Comparison of ENCODE assay signal across 20 mouse cellular contexts in genomic region chr19:32393758-32394450, GRCm38 (mm10). TPM values are rescaled to one million over a fixed set of nuclear protein-coding genes. Genes with fewer than 3 reads are reported as not detected.
DNase-seq lines count a peak whose midpoint lies in the region; ATAC-seq and TF ChIP-seq lines count a peak whose summit lies in the region.
"Had no signal": no experiment of that assay in that cellular context is flagged by ENCODE, and none has a peak within 500 bp of the region (broad histone marks: within the 10 kb centered on the region; RNA-seq: fewer than 3 reads in every experiment).

No protein-coding gene starts in this region.

- peak; percentile 36 for TF ChIP-seq EP300 in stomach, postnatal 0 days (optimal IDR thresholded peaks at IDR 0.05)

- H3K4me3 ChIP-seq in intestine, postnatal 0 days (ENCODE audit: low read depth, low read length) = no peak overlapping the region
- no peak overlapping the region for H3K4me3 ChIP-seq in intestine, embryonic 16.5 days (ENCODE audit: low read length)
- H3K4me3 ChIP-seq in lung, embryonic 14.5 days (ENCODE audit: low read depth, low read length) = no peak overlapping the region
- no peak overlapping the region for H3K4me3 ChIP-seq in stomach, postnatal 0 days (ENCODE audit: low read depth, low read length)
- no peak overlapping the region for H3K4me3 ChIP-seq in midbrain, embryonic 11.5 days (ENCODE audit: low read depth, low read length)
- H3K4me3 ChIP-seq: erythroblast, embryonic 14.5 days; forebrain, embryonic 13.5 days; liver, embryonic 15.5 days; neural tube, embryonic 13.5 days had no signal

- H3K4me2 ChIP-seq in intestine, postnatal 0 days (replicated peaks; ENCODE audit: low read depth) = no peak overlapping the region
- H3K4me2 ChIP-seq in intestine, embryonic 16.5 days (ENCODE audit: low read depth, low read length) = no peak overlapping the region
- no peak overlapping the region for H3K4me2 ChIP-seq in lung, embryonic 14.5 days
- H3K4me2 ChIP-seq in stomach, postnatal 0 days (replicated peaks; ENCODE audit: low read depth) = no peak overlapping the region
- no peak overlapping the region for H3K4me2 ChIP-seq in midbrain, embryonic 11.5 days
- H3K4me2 ChIP-seq: forebrain, embryonic 13.5 days; liver, embryonic 15.5 days; neural tube, embryonic 13.5 days had no signal

- no peak overlapping the region for H3K27ac ChIP-seq in intestine, postnatal 0 days (ENCODE audit: low read depth, low read length)
- H3K27ac ChIP-seq in intestine, embryonic 16.5 days (ENCODE audit: low read length) = no peak overlapping the region
- H3K27ac ChIP-seq in lung, embryonic 14.5 days (ENCODE audit: low read depth) = no peak overlapping the region
- H3K27ac ChIP-seq in stomach, postnatal 0 days (replicated peaks) = no peak overlapping the region
- no peak overlapping the region for H3K27ac ChIP-seq in midbrain, embryonic 11.5 days (ENCODE audit: low read depth, low read length)
- H3K27ac ChIP-seq: forebrain, embryonic 13.5 days; kidney, postnatal 0 days; liver, embryonic 15.5 days; neural tube, embryonic 13.5 days had no signal

- TF ChIP-seq CTCF in intestine, postnatal 0 days (IDR thresholded peaks at IDR 0.05; ENCODE audit: low read depth) = peak; percentile 31; the same call in 1 of the 2 replicates
- TF ChIP-seq CTCF in lung, embryonic 14.5 days (IDR thresholded peaks at IDR 0.05; ENCODE audit: low read depth) = peak; percentile 40; the same call in 1 of the 2 replicates
- TF ChIP-seq CTCF in stomach, postnatal 0 days (IDR thresholded peaks at IDR 0.05; ENCODE audit: low read depth) = peak; percentile 39

- no peak for ATAC-seq in intestine, postnatal 0 days
- ATAC-seq in intestine, embryonic 16.5 days = no peak
- no peak for ATAC-seq in lung, embryonic 14.5 days (ENCODE audit: insufficient read depth)
- ATAC-seq in stomach, postnatal 0 days (ENCODE audit: low FRiP score, low TSS enrichment) = no peak
- no peak for ATAC-seq in midbrain, embryonic 11.5 days (ENCODE audit: low FRiP score)
- ATAC-seq: forebrain, embryonic 13.5 days; inflammation-experienced regulatory T-cells, adult 6 months had no signal

- DNase-seq in lung, embryonic 14.5 days = peak; percentile 16
- no peak for DNase-seq in lung, adult 18-20 months
- peak; percentile 27 for DNase-seq in R1 (ENCODE audit: low read depth, low spot score)
- DNase-seq in stomach, postnatal 0 days (ENCODE audit: low spot score) = no peak
- DNase-seq in midbrain, embryonic 11.5 days (ENCODE audit: low spot score, missing footprints) = no peak
- DNase-seq: cerebellum, adult 8-10 months; gastrocnemius, postnatal 10 days; heart, adult 18-20 months; left cerebral cortex, postnatal 4 days; midbrain, embryonic 14.5 days; right cerebral cortex, adult 18-20 months; thymus, postnatal 14 days had no signal

- H3K9ac ChIP-seq in intestine, postnatal 0 days (ENCODE audit: low read depth, low read length) = no peak overlapping the region
- H3K9ac ChIP-seq in intestine, embryonic 16.5 days (ENCODE audit: low read depth, low read length) = no peak overlapping the region
- H3K9ac ChIP-seq in lung, embryonic 14.5 days = no peak overlapping the region
- no peak overlapping the region for H3K9ac ChIP-seq in stomach, postnatal 0 days (ENCODE audit: low read length)
- H3K9ac ChIP-seq in midbrain, embryonic 11.5 days (ENCODE audit: low read length) = no peak overlapping the region
- H3K9ac ChIP-seq: forebrain, embryonic 13.5 days; liver, embryonic 15.5 days; neural tube, embryonic 13.5 days had no signal

- H3K9me3 ChIP-seq in intestine, postnatal 0 days (ENCODE audit: control insufficient read depth) = no peaks in the 10 kb centered on the region
- H3K9me3 ChIP-seq in intestine, embryonic 16.5 days (ENCODE audit: control insufficient read depth, low read length) = no peaks in the 10 kb centered on the region
- H3K9me3 ChIP-seq in lung, embryonic 14.5 days (ENCODE audit: low read depth, low read length) = no peaks in the 10 kb centered on the region
- H3K9me3 ChIP-seq in stomach, postnatal 0 days (ENCODE audit: control insufficient read depth, low read length) = no peaks in the 10 kb centered on the region
- H3K9me3 ChIP-seq in midbrain, embryonic 11.5 days (ENCODE audit: control insufficient read depth, low read length) = peaks cover 3% of the 10 kb centered on the region; the same call in 1 of the 2 replicates
- H3K9me3 ChIP-seq: liver, embryonic 15.5 days; neural tube, embryonic 13.5 days had no signal

- H3K36me3 ChIP-seq in intestine, postnatal 0 days (ENCODE audit: control insufficient read depth, insufficient read depth) = no peaks in the 10 kb centered on the region
- H3K36me3 ChIP-seq in intestine, embryonic 16.5 days (ENCODE audit: control insufficient read depth, insufficient read depth, low read length) = no peaks in the 10 kb centered on the region
- no peaks in the 10 kb centered on the region for H3K36me3 ChIP-seq in lung, embryonic 14.5 days (ENCODE audit: insufficient read depth)
- H3K36me3 ChIP-seq in stomach, postnatal 0 days (ENCODE audit: control insufficient read depth, insufficient read depth, low read length) = no peaks in the 10 kb centered on the region
- no peaks in the 10 kb centered on the region for H3K36me3 ChIP-seq in midbrain, embryonic 11.5 days (ENCODE audit: control insufficient read depth, insufficient read depth, low read length)
- H3K36me3 ChIP-seq: liver, embryonic 15.5 days had no signal

- WGBS in intestine, postnatal 0 days = 85% methylated on average over 8 of the region's 8 CpGs
- 85% methylated on average over 8 of the region's 8 CpGs for WGBS in intestine, embryonic 16.5 days
- 52% methylated on average over 8 of the region's 8 CpGs for WGBS in lung, embryonic 14.5 days
- 43% methylated on average over 8 of the region's 8 CpGs for WGBS in stomach, postnatal 0 days
- WGBS in midbrain, embryonic 11.5 days = 93% methylated on average over 8 of the region's 8 CpGs

- no peaks in the 10 kb centered on the region for H3K27me3 ChIP-seq in intestine, postnatal 0 days (replicated peaks; ENCODE audit: control insufficient read depth, insufficient read depth, low read length)
- no peaks in the 10 kb centered on the region for H3K27me3 ChIP-seq in intestine, embryonic 16.5 days (replicated peaks; ENCODE audit: control insufficient read depth, insufficient read depth, low read length)
- H3K27me3 ChIP-seq in lung, embryonic 14.5 days (ENCODE audit: insufficient read depth, low read length) = no peaks in the 10 kb centered on the region
- H3K27me3 ChIP-seq in stomach, postnatal 0 days (ENCODE audit: control insufficient read depth, insufficient read depth, low read length) = no peaks in the 10 kb centered on the region
- H3K27me3 ChIP-seq in midbrain, embryonic 11.5 days (ENCODE audit: control insufficient read depth, insufficient read depth, low read length) = no peaks in the 10 kb centered on the region
- H3K27me3 ChIP-seq: forebrain, embryonic 13.5 days; neural tube, embryonic 13.5 days had no signal

- peaks cover 8% of the 10 kb centered on the region; the same call in 1 of the 2 replicates for H3K4me1 ChIP-seq in intestine, postnatal 0 days (replicated peaks; ENCODE audit: control insufficient read depth, insufficient read depth, low read length)
- H3K4me1 ChIP-seq in intestine, embryonic 16.5 days (ENCODE audit: control insufficient read depth, insufficient read depth, low read length) = peaks cover 7% of the 10 kb centered on the region
- H3K4me1 ChIP-seq in lung, embryonic 14.5 days (ENCODE audit: insufficient read depth) = peaks cover 6% of the 10 kb centered on the region
- 0 out of 2 replicates have a peak, but pooled peaks cover 4% of the 10 kb centered on the region for H3K4me1 ChIP-seq in stomach, postnatal 0 days (replicated peaks; ENCODE audit: control insufficient read depth, insufficient read depth)
- peaks cover 7% of the 10 kb centered on the region for H3K4me1 ChIP-seq in midbrain, embryonic 11.5 days (ENCODE audit: control insufficient read depth, insufficient read depth, low read length)
- H3K4me1 ChIP-seq: forebrain, embryonic 13.5 days had no signal

RNA-seq across cellular contexts. Expression of gene Sgms1, which starts 4.4 kb away (rescaled TPM):
- 18.6 and 23.6 TPM in 2 replicates for polyA plus RNA-seq in intestine, postnatal 0 days (2015; fragmentation: Nextera tagmentation; extraction: Ambion mirVana)
- polyA plus RNA-seq in intestine, embryonic 16.5 days (2015; fragmentation: Nextera tagmentation; extraction: Ambion mirVana) = 33.1 and 33.5 TPM in 2 replicates
- 49.7 and 50.2 TPM in 2 replicates for polyA plus RNA-seq in lung, embryonic 14.5 days (2014; fragmentation: Nextera tagmentation; extraction: Ambion mirVana)
- polyA plus RNA-seq in stomach, postnatal 0 days (2015; fragmentation: Nextera tagmentation; extraction: Ambion mirVana) = 27.2 and 29.3 TPM in 2 replicates
- 10.1 and 10.4 TPM in 2 replicates for polyA plus RNA-seq in midbrain, embryonic 11.5 days (2014; fragmentation: Nextera tagmentation; extraction: Ambion mirVana)

Comparison
In these comparisons a context has a peak if more than half of its experiments do, and no peak if none do; other contexts are left out.
1. DNase-seq: peak in lung, embryonic 14.5 days (single experiment) and R1 (single experiment); none in lung, adult 18-20 months (0 of 2), stomach, postnatal 0 days (single experiment) and midbrain, embryonic 11.5 days (single experiment).
2. Peak in every context shown above with its lines, with median percentiles within 50 percentile points of each other: CTCF ChIP-seq.